Mouse (Mus musculus): ENCODE results near the gene Rfc4.

DNA sequence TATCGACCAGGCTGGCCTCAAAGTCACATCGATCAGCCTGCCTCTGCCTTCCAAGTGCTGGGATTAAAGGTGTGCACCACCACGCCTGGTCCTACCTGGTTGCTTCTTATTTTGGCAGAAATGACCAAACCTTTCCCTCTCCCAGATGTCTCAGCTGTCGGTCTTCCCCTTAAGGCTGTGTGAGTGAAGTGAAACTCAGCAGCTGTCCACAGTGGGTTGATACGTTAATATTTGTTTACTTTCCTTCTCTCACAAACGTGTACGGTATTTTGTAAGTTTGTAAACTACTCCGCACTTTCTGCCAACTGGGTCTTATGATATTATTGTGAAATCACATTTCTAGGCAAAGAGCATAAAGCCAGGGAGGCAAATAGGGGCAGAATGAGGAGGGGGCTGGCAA is 21.9 kb upstream of the Rfc4 start:
- TF ChIP-seq CTCF (conservative IDR thresholded peaks at IDR 0.05; ENCODE audit: insufficient read depth, insufficient read length, low read depth, low read length), result no peak
- TF ChIP-seq POLR2A (IDR thresholded peaks at IDR 0.05; ENCODE audit: low read depth, low read length), result no peak
